Mouse (Mus musculus): ENCODE data around the gene Kcnh2.

DNA sequence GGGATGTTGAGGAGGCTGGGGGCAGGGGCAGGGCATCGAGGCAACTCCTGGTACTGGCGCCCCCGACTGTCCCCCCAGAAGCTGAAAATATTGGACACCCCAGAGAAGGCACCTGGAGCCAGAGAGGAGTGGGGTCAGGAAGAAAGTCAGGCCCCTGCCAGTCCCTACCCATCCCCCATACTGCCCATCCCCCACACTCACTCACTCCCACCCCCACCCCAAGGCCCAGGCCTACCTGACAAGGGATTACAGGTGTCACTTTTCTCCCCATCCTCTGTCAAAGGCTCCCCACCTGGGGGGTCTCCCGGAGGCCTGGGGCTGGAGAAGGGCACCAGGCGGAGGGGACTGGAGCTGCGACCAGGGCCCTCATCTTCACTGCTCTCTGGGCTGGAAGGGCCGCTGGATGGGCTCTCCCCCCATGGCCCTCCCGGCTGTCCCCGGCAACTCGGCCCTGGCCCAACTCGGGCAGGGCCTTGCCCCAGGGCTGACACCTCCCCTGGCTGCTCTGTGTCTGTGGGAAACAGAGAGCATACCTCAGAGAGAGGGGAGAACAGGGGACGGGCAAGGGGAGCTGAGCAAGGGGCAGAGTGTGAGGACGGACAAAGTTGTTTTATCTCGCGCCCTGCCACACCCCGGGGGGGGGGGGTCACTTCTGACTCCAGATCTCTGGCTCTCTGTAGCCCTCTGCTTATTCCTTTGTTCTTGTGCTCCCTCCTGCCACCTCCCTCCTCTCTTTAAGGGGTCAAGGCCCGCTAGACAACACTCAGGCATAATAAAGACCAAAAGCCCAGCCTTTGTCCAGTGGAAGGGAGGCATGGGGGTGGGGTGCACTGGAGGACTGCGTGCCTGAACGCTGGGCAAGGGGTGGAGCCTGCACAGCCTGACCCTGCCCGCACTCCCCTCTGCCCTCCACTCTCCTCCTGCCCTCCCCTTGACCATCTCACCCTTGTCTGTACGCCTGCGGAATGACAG, 29.4 kb downstream of the Kcnh2 start:
- TF ChIP-seq CTCF (IDR thresholded peaks at IDR 0.05; ENCODE audit: extremely low read depth, insufficient read depth, insufficient read length, insufficient replicate concordance): no peak
- no peak for TF ChIP-seq POLR2A (IDR thresholded peaks at IDR 0.05; ENCODE audit: low read depth, low read length)

Data from spleen, adult 2 months (tissue).